10 mouse cellular contexts compared by ENCODE assay signal in genomic region chr9:41148600-41148999, GRCm38 (mm10). TPM values are rescaled to one million over a fixed set of nuclear protein-coding genes. Genes with fewer than 3 reads are reported as not detected.
A peak's percentile ranks its signal among the peaks of the same experiment; 100 is the strongest.
DNase-seq lines count a peak whose midpoint lies in the region; ATAC-seq and TF ChIP-seq lines count a peak whose summit lies in the region.
"Had no signal": no experiment of that assay in that cellular context is flagged by ENCODE, and none has a peak within 500 bp of the region (broad histone marks: within the 10 kb centered on the region; RNA-seq: fewer than 3 reads in every experiment).

No protein-coding gene starts in this region.

- no peak overlapping the region for H3K9ac ChIP-seq in forebrain, embryonic 14.5 days (ENCODE audit: low read length)
- no peak overlapping the region for H3K9ac ChIP-seq in forebrain, embryonic 16.5 days (replicated peaks; ENCODE audit: low read depth, low read length)

- H3K4me3 ChIP-seq in forebrain, embryonic 14.5 days (ENCODE audit: low read depth, low read length), result no peak overlapping the region
- no peak overlapping the region for H3K4me3 ChIP-seq in forebrain, embryonic 16.5 days (replicated peaks; ENCODE audit: low read length)
- H3K4me3 ChIP-seq in layer of hippocampus, adult 2 months, result peak overlapping the region; percentile 6; the same call in 1 of the 2 replicates

- H3K27me3 ChIP-seq in forebrain, embryonic 14.5 days (replicated peaks; ENCODE audit: control insufficient read depth, insufficient read depth, low read length), result no peaks in the 10 kb centered on the region
- H3K27me3 ChIP-seq in forebrain, embryonic 16.5 days (replicated peaks; ENCODE audit: control insufficient read depth, insufficient read depth, low read length), result no peaks in the 10 kb centered on the region

- 73% methylated on average over 7 of the region's 7 CpGs for WGBS in forebrain, embryonic 14.5 days
- 56% methylated on average over 7 of the region's 7 CpGs for WGBS in forebrain, embryonic 16.5 days

- H3K9me3 ChIP-seq in forebrain, embryonic 14.5 days (replicated peaks; ENCODE audit: control insufficient read depth, low read length), result no peaks in the 10 kb centered on the region
- no peaks in the 10 kb centered on the region for H3K9me3 ChIP-seq in forebrain, embryonic 16.5 days (ENCODE audit: control insufficient read depth, low read length)

- H3K36me3 ChIP-seq in forebrain, embryonic 14.5 days (ENCODE audit: control insufficient read depth, insufficient read depth, low read length), result no peaks in the 10 kb centered on the region
- no peaks in the 10 kb centered on the region for H3K36me3 ChIP-seq in forebrain, embryonic 16.5 days (ENCODE audit: control insufficient read depth, insufficient read depth)

- peak; percentile 11; the same call in 1 of the 2 replicates for ATAC-seq in forebrain, embryonic 14.5 days
- no peak for ATAC-seq in forebrain, embryonic 16.5 days
- ATAC-seq: activated CD4-positive, CD25-positive, alpha-beta regulatory T cell, adult 4 months had no signal

- no peak overlapping the region for H3K27ac ChIP-seq in forebrain, embryonic 14.5 days (ENCODE audit: low read depth, low read length)
- H3K27ac ChIP-seq in forebrain, embryonic 16.5 days (ENCODE audit: low read length), result no peak overlapping the region; the same call in 1 of the 2 replicates
- peak overlapping the region; percentile 84 for H3K27ac ChIP-seq in layer of hippocampus, adult 2 months

- TF ChIP-seq CTCF in layer of hippocampus, adult 2 months (conservative IDR thresholded peaks at IDR 0.05), result peak; percentile 43

- H3K4me1 ChIP-seq in forebrain, embryonic 14.5 days (ENCODE audit: control insufficient read depth, insufficient read depth, low read length), result peaks cover 22% of the 10 kb centered on the region
- peaks cover 34% of the 10 kb centered on the region for H3K4me1 ChIP-seq in forebrain, embryonic 16.5 days (replicated peaks; ENCODE audit: control insufficient read depth, insufficient read depth, low read length)

- H3K4me2 ChIP-seq in forebrain, embryonic 14.5 days (ENCODE audit: low read length), result no peak overlapping the region
- H3K4me2 ChIP-seq in forebrain, embryonic 16.5 days (ENCODE audit: low read length), result no peak overlapping the region

- no peak for DNase-seq in forebrain, embryonic 14.5 days (ENCODE audit: low spot score)
- peak in 1 of 2 experiments; percentile 56 for DNase-seq in layer of hippocampus, adult 2 months (ENCODE audit: low spot score in 2 of 2)
- no peak for DNase-seq in layer of hippocampus, adult 9-10 months (ENCODE audit: low spot score)
- peak; percentile 61 for DNase-seq in brain, adult 2 months (ENCODE audit: low read depth, low spot score)
- peak; percentile 69 to 74 for DNase-seq in cerebellum, postnatal 25 days
- DNase-seq in spleen, postnatal 4 days (ENCODE audit: low spot score in 2 of 2), result no peak
- no peak for DNase-seq in adipocyte (ENCODE audit: low spot score)
- DNase-seq: spleen, adult 18-20 months had no signal

RNA-seq across cellular contexts. Expression of gene Ubash3b, which starts 12.9 kb away (rescaled TPM):
- 13.8 and 18.1 TPM in 2 replicates for polyA plus RNA-seq in forebrain, embryonic 14.5 days (2014; fragmentation: Nextera tagmentation; extraction: Ambion mirVana)
- 14.7 and 15.9 TPM in 2 replicates for polyA plus RNA-seq in forebrain, embryonic 16.5 days (2015; fragmentation: Nextera tagmentation; extraction: Ambion mirVana)
- 10 to 100 TPM; 26.7 to 27.0 TPM for total RNA-seq in layer of hippocampus, adult 2 months (2021)

Comparison
In these comparisons a context has a peak if more than half of its experiments do, and no peak if none do; other contexts are left out.
1. DNase-seq: peak in brain, adult 2 months (single experiment) and cerebellum, postnatal 25 days (2 of 2); none in forebrain, embryonic 14.5 days (single experiment), layer of hippocampus, adult 9-10 months (single experiment), spleen, postnatal 4 days (0 of 2) and adipocyte (single experiment).